Mouse (Mus musculus): ENCODE results near the gene Tut4.

DNA sequence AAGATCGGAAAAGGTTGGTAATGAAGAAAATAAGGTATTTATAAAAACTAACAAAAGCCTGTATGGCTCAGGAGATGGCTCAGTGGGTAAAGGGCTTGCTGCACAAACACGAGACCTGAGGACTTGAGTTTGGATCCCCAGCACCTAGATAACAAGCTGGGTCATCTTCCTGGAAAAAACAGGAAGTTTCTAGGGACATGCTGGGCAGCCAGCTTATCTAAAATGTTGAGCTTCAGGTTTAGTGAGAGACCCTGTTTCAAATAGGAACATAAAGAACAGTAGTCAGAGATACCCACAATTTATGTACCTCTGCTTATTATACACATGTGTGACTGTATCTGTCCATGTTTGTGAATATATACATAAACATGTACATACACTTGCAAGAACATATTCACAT, 43.8 kb downstream of the Tut4 start:
- TF ChIP-seq CTCF (IDR thresholded peaks at IDR 0.05; ENCODE audit: control insufficient read depth, insufficient read depth, insufficient read length), result no peak
- TF ChIP-seq MAX (IDR thresholded peaks at IDR 0.05), result no peak
- TF ChIP-seq USF1 (IDR thresholded peaks at IDR 0.05; ENCODE audit: low read depth), result no peak
- TF ChIP-seq MYOG (IDR thresholded peaks at IDR 0.05; ENCODE audit: control insufficient read depth, extremely low read depth, insufficient read length), result no peak
